Mouse (Mus musculus) heart, embryonic 13.5 days (tissue): ENCODE data around the gene Runx1. TPM values are rescaled to one million over a fixed set of nuclear protein-coding genes. Genes with fewer than 3 reads are reported as not detected.

Source experiments
- ATAC-seq: fragments of 200-750 bp; cut with Nextera tagmentation; 2 replicates; pipeline ENCODE4 v1.8.0; 2017; ENCODE audit warnings: moderate TSS enrichment; ENCODE audit not compliant: insufficient number of reproducible peaks, low FRiP score, low TSS enrichment; ENCODE audit errors: extremely low read depth
- H3K27ac ChIP-seq: fragments of 300-500 bp; sonication (generic); replicated peaks from 2 replicates; pipeline ENCODE4 v1.5.1; 2015; ENCODE audit warnings: moderate library complexity, mild to moderate bottlenecking, inconsistent platforms
- H3K27me3 ChIP-seq: fragments of 300-500 bp; sonication (generic); replicated peaks from 2 replicates; pipeline ENCODE4 v1.6.1; 2015; ENCODE audit warnings: mild to moderate bottlenecking, inconsistent platforms
- H3K36me3 ChIP-seq: fragments of 300-500 bp; sonication (generic); 2 replicates; pipeline ENCODE4 v1.6.1; 2015; ENCODE audit warnings: mild to moderate bottlenecking, inconsistent platforms
- H3K4me1 ChIP-seq: fragments of 300-500 bp; sonication (generic); 2 replicates; pipeline ENCODE4 v1.6.1; 2015; ENCODE audit warnings: inconsistent platforms
- H3K4me2 ChIP-seq: fragments of 300-500 bp; sonication (generic); 2 replicates; pipeline ENCODE4 v1.6.1; 2015; ENCODE audit warnings: inconsistent platforms, mild to moderate bottlenecking, moderate library complexity
- H3K4me3 ChIP-seq: fragments of 300-500 bp; sonication (generic); 2 replicates; pipeline ENCODE4 v1.5.1; 2015; ENCODE audit warnings: moderate library complexity, mild to moderate bottlenecking, inconsistent platforms
- H3K9ac ChIP-seq: fragments of 300-500 bp; sonication (generic); 2 replicates; pipeline ENCODE4 v1.6.1; 2015; ENCODE audit warnings: inconsistent platforms, mild to moderate bottlenecking, moderate library complexity
- H3K9me3 ChIP-seq: fragments of 300-500 bp; sonication (generic); 2 replicates; pipeline ENCODE4 v1.6.1; 2016; ENCODE audit warnings: inconsistent platforms
- WGBS: fragments of 180-500 bp; shearing (Covaris S2); methylation state at CpG from one replicate; pipeline ENCODE4 v1.1.7; 2015; ENCODE audit warnings: mixed read lengths; 5-methylcytosine and 5-hydroxymethylcytosine counted together
- polyA plus RNA-seq: library from polyadenylated mRNA; unstranded; fragments of >200 nt; fragmentation: Nextera tagmentation; extraction: Ambion mirVana; gene quantifications from 2 replicates; pipeline ENCODE4 v1.2.1, GENCODE M21; 2015

Runx1 gene
- polyA plus RNA-seq, 1 experiment from 2014 or later = 1.1 TPM

- Histone ChIP-seq H3K9me3 (no peaks in the 10 kb centered on the region), H3K27me3 (peaks cover 40% of the 10 kb centered on the region), H3K4me1 (peaks cover 4% of the 10 kb centered on the region; the same call in 1 of the 2 replicates), H3K27ac (no peak overlapping the region), H3K4me3 (no peak overlapping the region), H3K9ac (no peak overlapping the region), H3K4me2 (no peak overlapping the region), H3K36me3 (no peaks in the 10 kb centered on the region)
- ATAC-seq = no peak
- 68% methylated on average over 4 of the region's 4 CpGs for WGBS
These were observed 33.0 kb downstream of the Runx1 start for GRCm38 (mm10) chr16:92792905-92793304.

- WGBS = 59% methylated on average over 6 of the region's 6 CpGs
- H3K36me3 ChIP-seq = no peaks in the 10 kb centered on the region
- H3K9me3 ChIP-seq = no peaks in the 10 kb centered on the region
- peaks cover 50% of the 10 kb centered on the region for H3K27me3 ChIP-seq
- H3K27ac ChIP-seq = no peak overlapping the region
- no peak for ATAC-seq
- H3K4me2 ChIP-seq = no peak overlapping the region
- no peak overlapping the region for H3K4me3 ChIP-seq
- peaks cover 11% of the 10 kb centered on the region for H3K4me1 ChIP-seq
- no peak overlapping the region for H3K9ac ChIP-seq
These were observed 35.3 kb downstream of the Runx1 start for GRCm38 (mm10) chr16:92790601-92791000.

- no peak overlapping the region for H3K27ac ChIP-seq
- WGBS = 77% methylated on average over 4 of the region's 4 CpGs
- no peak for ATAC-seq
- no peaks in the 10 kb centered on the region for H3K9me3 ChIP-seq
- H3K4me2 ChIP-seq = no peak overlapping the region
- H3K4me1 ChIP-seq = peaks cover 17% of the 10 kb centered on the region
- H3K9ac ChIP-seq = no peak overlapping the region
- peaks cover 48% of the 10 kb centered on the region for H3K27me3 ChIP-seq
- H3K36me3 ChIP-seq = no peaks in the 10 kb centered on the region
- no peak overlapping the region for H3K4me3 ChIP-seq
These were observed 36.1 kb downstream of the Runx1 start for GRCm38 (mm10) chr16:92789840-92790239.

GRCm38 (mm10) chr16:92788446-92788845 is 37.5 kb downstream of the Runx1 start:
- Histone ChIP-seq H3K9ac (no peak overlapping the region), H3K9me3 (no peaks in the 10 kb centered on the region), H3K4me2 (no peak overlapping the region), H3K4me1 (peaks cover 25% of the 10 kb centered on the region), H3K4me3 (no peak overlapping the region), H3K27ac (no peak overlapping the region), H3K36me3 (no peaks in the 10 kb centered on the region), H3K27me3 (peaks cover 53% of the 10 kb centered on the region)
- WGBS = 41% methylated on average over 11 of the region's 11 CpGs
- ATAC-seq = no peak

- Histone ChIP-seq H3K9ac (no peak overlapping the region), H3K27me3 (peaks cover 57% of the 10 kb centered on the region), H3K36me3 (no peaks in the 10 kb centered on the region), H3K4me3 (no peak overlapping the region), H3K4me1 (peaks cover 30% of the 10 kb centered on the region), H3K9me3 (no peaks in the 10 kb centered on the region), H3K4me2 (no peak overlapping the region), H3K27ac (no peak overlapping the region)
- WGBS = 46% methylated on average over 5 of the region's 5 CpGs
- no peak for ATAC-seq
These were observed 39.0 kb downstream of the Runx1 start for GRCm38 (mm10) chr16:92786883-92787321.

- Histone ChIP-seq H3K9ac (no peak overlapping the region), H3K27me3 (peaks cover 61% of the 10 kb centered on the region), H3K9me3 (no peaks in the 10 kb centered on the region), H3K36me3 (no peaks in the 10 kb centered on the region), H3K27ac (no peak overlapping the region), H3K4me2 (no peak overlapping the region), H3K4me3 (no peak overlapping the region), H3K4me1 (peaks cover 30% of the 10 kb centered on the region)
- ATAC-seq = no peak
- 62% methylated on average over 6 of the region's 6 CpGs for WGBS
These were observed 39.6 kb downstream of the Runx1 start for GRCm38 (mm10) chr16:92786276-92786882.

- Histone ChIP-seq H3K9ac (no peak overlapping the region), H3K4me2 (no peak overlapping the region), H3K27ac (no peak overlapping the region), H3K36me3 (no peaks in the 10 kb centered on the region), H3K27me3 (peaks cover 63% of the 10 kb centered on the region), H3K4me3 (no peak overlapping the region), H3K4me1 (peaks cover 33% of the 10 kb centered on the region), H3K9me3 (no peaks in the 10 kb centered on the region)
- 27% methylated on average over 7 of the region's 7 CpGs for WGBS
- ATAC-seq = no peak
These were observed 42.3 kb downstream of the Runx1 start for GRCm38 (mm10) chr16:92783651-92784131.

GRCm38 (mm10) chr16:92782408-92782807 is 43.5 kb downstream of the Runx1 start:
- Histone ChIP-seq H3K4me1 (peaks cover 44% of the 10 kb centered on the region), H3K4me3 (no peak overlapping the region), H3K27ac (no peak overlapping the region), H3K27me3 (peaks cover 59% of the 10 kb centered on the region), H3K36me3 (no peaks in the 10 kb centered on the region), H3K4me2 (no peak overlapping the region), H3K9ac (no peak overlapping the region), H3K9me3 (no peaks in the 10 kb centered on the region)
- 70% methylated on average over 6 of the region's 6 CpGs for WGBS
- no peak for ATAC-seq

GRCm38 (mm10) chr16:92779896-92780435 is 46.0 kb downstream of the Runx1 start:
- 83% methylated on average over 9 of the region's 9 CpGs for WGBS
- Histone ChIP-seq H3K9ac (no peak overlapping the region), H3K9me3 (no peaks in the 10 kb centered on the region), H3K4me2 (no peak overlapping the region), H3K27me3 (peaks cover 59% of the 10 kb centered on the region), H3K4me1 (peaks cover 31% of the 10 kb centered on the region), H3K27ac (no peak overlapping the region), H3K4me3 (no peak overlapping the region), H3K36me3 (no peaks in the 10 kb centered on the region)
- ATAC-seq = no peak

- Histone ChIP-seq H3K9me3 (no peaks in the 10 kb centered on the region), H3K4me3 (no peak overlapping the region), H3K4me1 (peaks cover 26% of the 10 kb centered on the region), H3K36me3 (no peaks in the 10 kb centered on the region), H3K27ac (no peak overlapping the region), H3K4me2 (no peak overlapping the region), H3K27me3 (peaks cover 54% of the 10 kb centered on the region), H3K9ac (no peak overlapping the region)
- ATAC-seq = no peak
- 95% methylated on average over 2 of the region's 2 CpGs for WGBS
These were observed 46.8 kb downstream of the Runx1 start for GRCm38 (mm10) chr16:92779175-92779574.

- no peak overlapping the region for H3K4me2 ChIP-seq
- no peak overlapping the region for H3K4me3 ChIP-seq
- H3K27ac ChIP-seq = no peak overlapping the region
- H3K27me3 ChIP-seq = peaks cover 53% of the 10 kb centered on the region
- ATAC-seq = no peak
- H3K4me1 ChIP-seq = peaks cover 17% of the 10 kb centered on the region
- H3K36me3 ChIP-seq = no peaks in the 10 kb centered on the region
- WGBS = 23% methylated on average over 9 of the region's 9 CpGs
- no peak overlapping the region for H3K9ac ChIP-seq
- H3K9me3 ChIP-seq = no peaks in the 10 kb centered on the region
These were observed 47.7 kb downstream of the Runx1 start for GRCm38 (mm10) chr16:92778096-92778780.
